Mouse (Mus musculus): ENCODE data around the gene Ppp2r5b. TPM values are rescaled to one million over a fixed set of nuclear protein-coding genes. Genes with fewer than 3 reads are reported as not detected.

The Ppp2r5b gene
- polyA plus RNA-seq, 1 experiment: 32.1 TPM

DNA sequence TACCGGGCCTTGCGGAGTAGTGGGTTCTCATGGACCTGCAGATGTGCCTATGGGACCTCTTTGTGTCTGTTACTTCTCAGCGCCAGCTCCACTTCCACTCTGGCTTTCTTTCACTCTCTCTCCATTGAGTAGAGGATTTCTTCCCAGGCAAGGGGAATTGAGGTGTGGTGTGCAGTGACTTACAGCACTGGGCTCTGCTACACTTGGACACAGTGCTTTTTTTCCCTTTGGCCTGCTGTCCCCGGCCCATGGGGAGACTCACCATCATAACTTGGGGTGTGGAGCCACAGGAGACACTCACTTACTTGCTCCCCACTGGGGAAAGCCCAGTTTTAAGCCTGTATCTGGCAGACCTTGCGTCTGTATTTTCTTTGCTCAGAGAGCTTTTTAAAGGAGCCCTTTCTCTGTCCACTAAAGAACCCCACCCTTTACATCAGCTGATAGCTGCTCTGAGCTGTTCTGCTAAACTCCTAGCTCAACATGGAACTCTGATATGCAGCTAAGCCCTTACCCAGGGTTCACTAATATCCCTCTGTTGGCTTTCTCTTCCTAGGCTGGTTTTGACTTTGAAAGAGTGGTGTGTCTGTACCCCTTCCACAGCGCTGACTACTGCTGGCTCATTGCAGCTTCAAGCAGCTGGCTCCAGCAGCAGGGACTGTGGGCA lies 43.9 kb upstream of the Ppp2r5b start:
- Histone ChIP-seq H3K36me3 (ENCODE audit: control insufficient read depth, insufficient read depth, low read length) (no peaks in the 10 kb centered on the region; the same call in 1 of the 2 replicates), H3K27ac (ENCODE audit: insufficient read depth, low read depth, low read length) (peak overlapping the region; percentile 69; the same call in 1 of the 2 replicates), H3K4me3 (ENCODE audit: insufficient read depth, low read depth, low read length) (no peak overlapping the region), H3K27me3 (replicated peaks; ENCODE audit: control insufficient read depth, insufficient read depth, low read length) (no peaks in the 10 kb centered on the region), H3K4me1 (ENCODE audit: control insufficient read depth, insufficient read depth, low read length) (peaks cover 46% of the 10 kb centered on the region)
- no peak for TF ChIP-seq CTCF (conservative IDR thresholded peaks at IDR 0.05; ENCODE audit: insufficient read depth, insufficient read length, low read depth, low read length)
- TF ChIP-seq POLR2A (IDR thresholded peaks at IDR 0.05; ENCODE audit: low read depth, low read length): no peak
- no peak for DNase-seq
- WGBS: 68% methylated on average over 6 of the region's 6 CpGs

DNA sequence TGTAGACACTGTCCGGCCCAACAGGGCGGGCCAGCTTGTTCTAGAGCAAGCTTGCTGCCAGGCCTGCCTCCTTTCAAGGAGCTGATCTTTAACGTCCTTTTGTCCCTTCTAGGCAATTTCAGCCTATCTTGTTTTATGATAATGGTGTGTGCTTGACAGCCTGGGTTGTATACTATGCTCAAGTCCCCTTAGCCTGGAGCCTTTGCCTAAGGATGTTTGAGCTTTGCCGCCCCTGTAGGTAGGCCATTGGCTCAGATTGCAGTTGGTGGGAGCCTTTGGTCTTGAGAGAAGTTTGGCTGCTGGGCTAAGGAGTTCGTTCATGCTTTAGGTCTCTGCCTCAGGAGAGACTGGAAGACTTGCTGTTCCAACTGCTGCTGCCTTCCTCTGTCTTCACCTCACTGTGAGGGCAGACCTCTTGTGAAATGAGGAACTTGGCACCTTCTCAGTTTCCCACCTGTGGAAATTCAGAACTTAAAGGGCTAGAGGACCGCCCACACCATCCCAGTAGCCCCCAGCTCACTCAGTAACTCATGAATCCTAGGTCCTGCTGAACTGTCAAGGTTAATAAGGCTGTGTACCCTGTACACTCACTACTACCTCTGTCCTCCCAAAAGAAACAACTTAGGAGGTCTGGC lies 42.9 kb upstream of the Ppp2r5b start:
- Histone ChIP-seq H3K27ac (ENCODE audit: insufficient read depth, low read depth, low read length) (peak overlapping the region; percentile 69), H3K4me1 (ENCODE audit: control insufficient read depth, insufficient read depth, low read length) (peaks cover 46% of the 10 kb centered on the region), H3K36me3 (ENCODE audit: control insufficient read depth, insufficient read depth, low read length) (no peaks in the 10 kb centered on the region; the same call in 1 of the 2 replicates), H3K4me3 (ENCODE audit: insufficient read depth, low read depth, low read length) (peak overlapping the region; percentile 90), H3K27me3 (replicated peaks; ENCODE audit: control insufficient read depth, insufficient read depth, low read length) (no peaks in the 10 kb centered on the region)
- no peak for TF ChIP-seq CTCF (conservative IDR thresholded peaks at IDR 0.05; ENCODE audit: insufficient read depth, insufficient read length, low read depth, low read length)
- no peak for TF ChIP-seq POLR2A (IDR thresholded peaks at IDR 0.05; ENCODE audit: low read depth, low read length)
- no peak for DNase-seq
- 11% methylated on average over 6 of the region's 6 CpGs for WGBS

DNA sequence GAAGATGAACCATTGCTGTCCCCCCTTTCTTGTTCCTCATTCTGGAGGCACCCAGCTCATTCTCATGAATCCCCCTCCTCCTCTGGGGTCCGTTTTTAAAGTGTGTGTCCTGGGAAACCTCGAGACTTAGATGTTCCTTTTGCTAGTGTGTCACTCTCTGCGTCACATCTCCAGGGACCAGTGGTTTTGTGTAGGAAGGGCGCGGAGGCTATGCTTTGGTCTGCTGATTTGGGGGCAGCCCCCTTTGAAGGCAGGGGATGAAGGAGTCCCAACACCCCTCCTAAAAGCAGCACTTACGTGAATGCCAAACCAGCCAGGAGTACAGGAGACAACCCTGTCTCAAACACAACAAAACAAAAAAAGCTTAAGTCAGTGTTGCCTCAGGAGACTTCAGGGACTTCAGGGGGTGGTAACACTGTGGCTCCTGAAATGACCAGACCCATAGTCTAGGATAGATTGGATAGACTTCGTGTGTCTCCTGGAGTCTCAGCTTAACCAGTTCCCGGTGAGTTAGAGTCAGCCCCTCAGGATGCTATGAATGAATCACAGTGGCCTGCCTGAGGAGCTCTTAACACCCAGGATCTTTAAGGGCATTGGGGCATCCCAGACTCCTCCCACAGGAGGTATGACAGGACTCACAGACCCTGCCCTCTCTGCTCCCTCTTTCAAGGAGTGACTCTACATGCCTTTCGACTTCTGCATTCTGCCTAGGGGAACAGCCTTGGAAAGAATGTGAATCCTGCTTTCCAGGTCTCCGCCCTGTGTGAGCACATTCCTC lies 42.2 kb upstream of the Ppp2r5b start:
- Histone ChIP-seq H3K36me3 (ENCODE audit: control insufficient read depth, insufficient read depth, low read length) (no peaks in the 10 kb centered on the region; the same call in 1 of the 2 replicates), H3K27me3 (replicated peaks; ENCODE audit: control insufficient read depth, insufficient read depth, low read length) (no peaks in the 10 kb centered on the region), H3K27ac (ENCODE audit: insufficient read depth, low read depth, low read length) (peak overlapping the region; percentile 73), H3K4me3 (ENCODE audit: insufficient read depth, low read depth, low read length) (peak overlapping the region; percentile 90), H3K4me1 (ENCODE audit: control insufficient read depth, insufficient read depth, low read length) (peaks cover 46% of the 10 kb centered on the region)
- peak; percentile 95 for DNase-seq
- WGBS: 3% methylated on average over 10 of the region's 10 CpGs
- TF ChIP-seq POLR2A (IDR thresholded peaks at IDR 0.05; ENCODE audit: low read depth, low read length) (peak; percentile 50), CTCF (conservative IDR thresholded peaks at IDR 0.05; ENCODE audit: insufficient read depth, insufficient read length, low read depth, low read length) (no peak)

DNA sequence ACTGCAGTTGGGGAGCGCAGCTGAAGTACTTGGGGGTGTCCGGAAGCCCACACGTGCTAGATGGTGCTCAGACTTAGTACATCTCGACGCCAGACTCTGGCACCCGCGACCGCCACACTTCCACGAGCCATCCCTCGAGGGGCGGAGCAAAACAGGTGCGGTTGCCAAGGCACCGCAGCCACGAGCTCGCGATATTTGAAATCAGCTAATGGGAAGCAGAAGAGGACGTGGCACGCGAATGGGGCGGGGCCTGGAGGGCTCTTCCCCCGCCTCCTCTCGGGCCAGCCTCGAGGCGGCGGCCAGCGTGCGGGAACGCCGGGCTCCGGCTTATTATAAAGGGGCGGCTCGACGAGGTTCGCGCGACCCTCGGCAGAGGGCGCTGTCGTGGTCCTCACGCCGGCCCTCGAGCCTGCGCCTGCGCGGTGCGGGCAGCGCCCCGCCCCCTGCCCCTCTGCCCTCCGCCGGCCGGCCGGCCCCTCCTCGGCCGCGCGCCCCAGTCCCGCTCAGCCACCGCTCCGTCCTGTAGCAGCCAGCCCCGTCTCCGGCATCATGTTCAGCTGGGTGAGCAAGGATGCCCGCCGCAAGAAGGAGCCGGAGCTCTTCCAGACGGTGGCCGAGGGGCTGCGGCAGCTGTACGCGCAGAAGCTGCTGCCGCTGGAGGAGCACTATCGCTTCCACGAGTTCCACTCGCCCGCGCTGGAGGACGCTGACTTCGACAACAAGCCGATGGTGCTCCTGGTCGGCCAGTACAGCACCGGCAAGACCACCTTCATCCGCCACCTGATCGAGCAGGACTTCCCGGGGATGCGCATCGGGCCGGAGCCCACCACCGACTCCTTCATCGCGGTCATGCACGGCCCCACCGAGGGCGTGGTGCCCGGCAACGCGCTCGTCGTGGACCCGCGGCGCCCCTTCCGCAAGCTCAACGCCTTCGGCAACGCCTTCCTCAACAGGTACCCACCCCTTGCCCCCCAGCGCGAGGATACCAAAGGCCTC lies 41.1 kb upstream of the Ppp2r5b start, which contains the start of gene Ehd1:
Gene Ehd1, plus strand, starts transcription at position 300 of the 996 bp plus-strand sequence.
- under 1% methylated on average over 104 of the region's 106 CpGs for WGBS
- Histone ChIP-seq H3K36me3 (ENCODE audit: control insufficient read depth, insufficient read depth, low read length) (no peaks in the 10 kb centered on the region), H3K27me3 (replicated peaks; ENCODE audit: control insufficient read depth, insufficient read depth, low read length) (no peaks in the 10 kb centered on the region), H3K4me1 (ENCODE audit: control insufficient read depth, insufficient read depth, low read length) (peaks cover 46% of the 10 kb centered on the region), H3K4me3 (ENCODE audit: insufficient read depth, low read depth, low read length) (peak within 1 kb of the TSS; percentile 90), H3K27ac (ENCODE audit: insufficient read depth, low read depth, low read length) (peak within 1 kb of the TSS; percentile 73)
- DNase-seq: peak; percentile 99
- peak; percentile 70 for TF ChIP-seq CTCF (conservative IDR thresholded peaks at IDR 0.05; ENCODE audit: insufficient read depth, insufficient read length, low read depth, low read length)
- peak; percentile 61 for TF ChIP-seq POLR2A (IDR thresholded peaks at IDR 0.05; ENCODE audit: low read depth, low read length)

DNA sequence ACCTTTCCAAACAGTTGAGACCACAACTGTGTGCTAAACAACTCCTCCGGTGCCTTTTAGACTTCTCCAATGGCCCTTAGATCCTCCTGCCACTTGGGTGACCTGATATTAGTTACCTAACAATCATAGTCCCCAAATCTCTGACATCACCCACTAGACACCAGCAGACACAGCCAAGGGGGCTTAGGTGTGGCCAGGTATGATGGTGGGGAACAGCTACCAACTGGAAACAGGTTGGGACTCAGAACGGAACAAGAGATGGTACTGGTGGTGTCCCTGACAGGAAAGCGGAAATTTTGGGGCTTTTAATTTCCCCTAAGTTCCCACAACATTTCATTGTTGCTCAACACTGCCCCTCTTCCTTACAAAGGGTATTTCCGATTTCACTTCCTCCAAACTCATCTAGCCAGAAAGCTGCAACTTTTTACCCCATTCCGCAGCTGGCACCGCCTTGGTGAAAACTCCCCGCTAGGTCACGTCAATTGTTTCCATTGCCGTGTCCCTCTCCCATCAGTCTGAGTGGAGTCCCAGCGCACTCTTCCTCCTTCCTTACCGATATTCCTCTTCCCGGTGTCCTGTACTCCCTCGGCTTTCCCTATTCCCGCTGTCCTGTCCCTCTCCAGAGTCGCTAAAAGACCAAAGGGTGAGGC lies 40.2 kb upstream of the Ppp2r5b start:
- H3K27ac ChIP-seq (ENCODE audit: insufficient read depth, low read depth, low read length): peak overlapping the region; percentile 53
- peak; percentile 48 for DNase-seq
- H3K4me1 ChIP-seq (ENCODE audit: control insufficient read depth, insufficient read depth, low read length): peaks cover 50% of the 10 kb centered on the region
- no peaks in the 10 kb centered on the region for H3K36me3 ChIP-seq (ENCODE audit: control insufficient read depth, insufficient read depth, low read length)
- TF ChIP-seq CTCF (conservative IDR thresholded peaks at IDR 0.05; ENCODE audit: insufficient read depth, insufficient read length, low read depth, low read length) (no peak), POLR2A (IDR thresholded peaks at IDR 0.05; ENCODE audit: low read depth, low read length) (no peak)
- H3K4me3 ChIP-seq (ENCODE audit: insufficient read depth, low read depth, low read length): peak overlapping the region; percentile 51
- H3K27me3 ChIP-seq (replicated peaks; ENCODE audit: control insufficient read depth, insufficient read depth, low read length): no peaks in the 10 kb centered on the region
- 6% methylated on average over 15 of the region's 15 CpGs for WGBS

All from kidney, adult 2 months (tissue).